Mouse (Mus musculus): ENCODE results near the gene Hif1an.

DNA sequence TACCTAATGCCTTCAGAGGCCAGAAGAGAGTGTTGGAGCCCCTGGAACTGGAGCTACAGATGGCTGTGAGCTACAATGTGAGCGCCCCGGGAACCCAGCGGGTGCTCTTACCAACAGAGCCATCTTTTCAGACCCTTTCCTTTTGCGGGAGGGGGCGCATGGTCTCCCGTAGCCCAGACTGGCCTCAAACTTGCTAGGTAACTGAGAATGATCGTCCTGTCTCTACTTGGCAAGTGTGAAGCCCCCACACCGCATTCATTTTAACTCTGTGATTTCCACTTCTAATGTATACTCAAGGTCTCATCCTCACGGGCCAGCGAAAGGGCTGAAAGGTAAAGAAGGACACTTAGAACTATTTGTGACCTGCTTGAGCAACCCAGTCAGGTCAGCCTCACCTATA lies 18.3 kb upstream of the Hif1an start:
- no peak for TF ChIP-seq GATA1 (IDR thresholded peaks at IDR 0.05; ENCODE audit: low read length)
- no peak for TF ChIP-seq TAL1 (IDR thresholded peaks at IDR 0.05; ENCODE audit: low read length)
